Mouse (Mus musculus): Measurements from ENCODE around the gene Rorb. TPM values are rescaled to one million over a fixed set of nuclear protein-coding genes. Genes with fewer than 3 reads are reported as not detected.

Gene Rorb
- total RNA-seq (2012; rRNA removed): not detected in 2 replicates
- not detected in 2 replicates for total RNA-seq (2014; rRNA removed)
- polyA plus RNA-seq (2012; ENCODE audit: insufficient read length, low read depth): not detected in 2 replicates

GRCm38 (mm10) chr19:19110793-19111427, at the start of gene Rorb:
Gene Rorb (minus strand): TSS chr19:19111196.
- in situ Hi-C loops (cut with MboI; ENCODE audit: low pct_ligation_motif_present, low pct_unique_long_range_greater_than_20kb, low sequenced_read_pairs): no loop called here

GRCm38 (mm10) chr19:19148847-19149246, 37.9 kb upstream of the Rorb start:
- Histone ChIP-seq H3K79me2 (replicated peaks; ENCODE audit: control insufficient read depth, extremely low read depth, insufficient read depth, poor library complexity, severe bottlenecking) (no peaks in the 10 kb centered on the region), H3K4me1 (ENCODE audit: control insufficient read depth in 1 of 2, insufficient read depth in 2 of 2) (no peaks in the 10 kb centered on the region), H3K9me3 (replicated peaks; ENCODE audit: low read length) (no peaks in the 10 kb centered on the region), H3K4me3 (replicated peaks in 1 of 3; ENCODE audit: low read depth in 2 of 3, low read length in 2 of 3, poor library complexity in 1 of 3) (no peak overlapping the region), H3K36me3 (replicated peaks in 1 of 2; ENCODE audit: control insufficient read depth in 1 of 2, insufficient read depth in 1 of 2, low read length in 1 of 2) (no peaks in the 10 kb centered on the region), H3K4me2 (ENCODE audit: insufficient read depth, low read depth, poor library complexity, severe bottlenecking) (no peak overlapping the region), H3K9ac (ENCODE audit: insufficient read depth, low read depth) (no peak overlapping the region), H3K27me3 (replicated peaks) (no peaks in the 10 kb centered on the region), H3K27ac (ENCODE audit: insufficient read depth, low read depth) (no peak overlapping the region)
- in situ Hi-C loops (cut with MboI; ENCODE audit: low pct_ligation_motif_present, low pct_unique_long_range_greater_than_20kb, low sequenced_read_pairs) (no loop called here), dilution Hi-C loops (cut with MboI; ENCODE audit: extremely low pct_ligation_motif_present, extremely low pct_unique_long_range_greater_than_20kb, low sequenced_read_pairs) (no loop called here)
- TF ChIP-seq NELFE (IDR thresholded peaks at IDR 0.05; ENCODE audit: low read depth, low read length) (no peak), ZKSCAN1 (IDR thresholded peaks at IDR 0.05; ENCODE audit: borderline replicate concordance, low read depth, low read length) (no peak), MAFK (IDR thresholded peaks at IDR 0.05; ENCODE audit: insufficient replicate concordance, low read length) (no peak), POLR2A (IDR thresholded peaks at IDR 0.05; ENCODE audit: low read depth, low read length) (no peak), KAT2A (IDR thresholded peaks at IDR 0.05; ENCODE audit: insufficient replicate concordance, low read length) (no peak), GABPA (IDR thresholded peaks at IDR 0.05; ENCODE audit: insufficient replicate concordance, low read depth, low read length) (no peak), CHD1 (IDR thresholded peaks at IDR 0.05; ENCODE audit: low read depth, low read length) (no peak), IRF4 (IDR thresholded peaks at IDR 0.05; ENCODE audit: low read depth, low read length) (no peak), EP300 (IDR thresholded peaks at IDR 0.05; ENCODE audit: low read length) (no peak), BHLHE40 (IDR thresholded peaks at IDR 0.05; ENCODE audit: low read depth, low read length) (no peak), CHD2 (IDR thresholded peaks at IDR 0.05; ENCODE audit: low read length) (no peak)
- no peak for DNase-seq (ENCODE audit: extremely low read depth)

More at GRCm38 (mm10) chr19:19110793-19111427, at the start of gene Rorb:
- no peak within 1 kb of the TSS for H3K9ac ChIP-seq (ENCODE audit: insufficient read depth, low read depth)
- H3K27ac ChIP-seq (ENCODE audit: insufficient read depth, low read depth): no peak within 1 kb of the TSS
- dilution Hi-C loops (cut with MboI; ENCODE audit: extremely low pct_ligation_motif_present, extremely low pct_unique_long_range_greater_than_20kb, low sequenced_read_pairs): no loop called here
- H3K4me3 ChIP-seq (replicated peaks in 1 of 3; ENCODE audit: low read depth in 2 of 3, low read length in 2 of 3, poor library complexity in 1 of 3): no peak within 1 kb of the TSS
- H3K36me3 ChIP-seq (replicated peaks in 1 of 2; ENCODE audit: control insufficient read depth in 1 of 2, insufficient read depth in 1 of 2, low read length in 1 of 2): no peaks in the 10 kb centered on the region
- no peaks in the 10 kb centered on the region for H3K27me3 ChIP-seq (replicated peaks)
- no peaks in the 10 kb centered on the region for H3K79me2 ChIP-seq (replicated peaks; ENCODE audit: control insufficient read depth, extremely low read depth, insufficient read depth, poor library complexity, severe bottlenecking)
- DNase-seq (ENCODE audit: extremely low read depth): no peak
- peaks cover 6% of the 10 kb centered on the region for H3K9me3 ChIP-seq (replicated peaks; ENCODE audit: low read length)
- H3K4me2 ChIP-seq (ENCODE audit: insufficient read depth, low read depth, poor library complexity, severe bottlenecking): no peak within 1 kb of the TSS
- peaks cover 3 to 11% of the 10 kb centered on the region in 2 experiments; a peak in 3 of 4 replicates for H3K4me1 ChIP-seq (ENCODE audit: control insufficient read depth in 1 of 2, insufficient read depth in 2 of 2)
- no peak for TF ChIP-seq ETS1 (conservative IDR thresholded peaks at IDR 0.05; ENCODE audit: low read depth, low read length)
- no peak for TF ChIP-seq SIN3A (IDR thresholded peaks at IDR 0.05; ENCODE audit: low read length)
- TF ChIP-seq IRF4 (IDR thresholded peaks at IDR 0.05; ENCODE audit: low read depth, low read length): no peak
- no peak for TF ChIP-seq MXI1 (IDR thresholded peaks at IDR 0.05; ENCODE audit: low read depth, low read length)
- TF ChIP-seq SMC3 (IDR thresholded peaks at IDR 0.05; ENCODE audit: low read depth, low read length): no peak
- no peak for TF ChIP-seq TCF12 (IDR thresholded peaks at IDR 0.05; ENCODE audit: low read depth, low read length)
- TF ChIP-seq JUN (IDR thresholded peaks at IDR 0.05; ENCODE audit: insufficient read depth, low read depth, low read length): no peak
- no peak for TF ChIP-seq E2F4 (IDR thresholded peaks at IDR 0.05; ENCODE audit: insufficient replicate concordance, low read depth, low read length)
- no peak for TF ChIP-seq JUND (conservative IDR thresholded peaks at IDR 0.05; ENCODE audit: low read depth, low read length)
- no peak for TF ChIP-seq ZMIZ1 (IDR thresholded peaks at IDR 0.05; ENCODE audit: low read depth, low read length)
- no peak for TF ChIP-seq ELF1 (IDR thresholded peaks at IDR 0.05; ENCODE audit: low read depth, low read length)
- no peak for TF ChIP-seq USF2 (conservative IDR thresholded peaks at IDR 0.05; ENCODE audit: low read depth, low read length)
- no peak for TF ChIP-seq CTCF (conservative IDR thresholded peaks at IDR 0.05 in 1 of 2, IDR thresholded peaks at IDR 0.05 in 1 of 2; ENCODE audit: low read depth in 2 of 2, low read length in 2 of 2)
- TF ChIP-seq RCOR1 (conservative IDR thresholded peaks at IDR 0.05; ENCODE audit: low read depth, low read length): no peak
- no peak for TF ChIP-seq TBP (conservative IDR thresholded peaks at IDR 0.05; ENCODE audit: low read depth, low read length)

Measured in CH12.LX (cell line).